ENCODE assay signal across 20 mouse cellular contexts in the genomic region with DNA sequence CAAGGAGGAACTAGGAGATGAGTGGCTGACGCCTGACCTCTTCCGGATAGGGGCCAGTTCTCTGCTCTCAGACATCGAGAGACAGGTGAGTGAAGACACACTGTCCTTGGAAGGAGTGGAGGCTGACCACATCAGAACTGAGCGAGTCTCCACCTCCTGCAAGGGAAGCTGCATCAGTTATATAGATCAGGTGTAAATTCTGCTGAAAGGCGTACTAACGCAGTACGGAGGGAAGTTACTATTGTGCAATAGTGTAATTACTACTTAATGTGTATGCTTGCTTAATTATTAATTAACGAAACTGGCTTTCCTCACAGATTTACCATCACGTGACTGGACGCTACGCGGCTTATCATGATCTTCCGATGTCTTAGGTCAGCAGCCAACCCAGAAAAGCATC.
"Had no signal": no experiment of that assay in that cellular context is flagged by ENCODE, and none has a peak within 500 bp of the region (broad histone marks: within the 10 kb centered on the region; RNA-seq: fewer than 3 reads in every experiment).

No protein-coding gene starts in this region.

- H3K27ac ChIP-seq: kidney, embryonic 15.5 days; limb, embryonic 12.5 days; limb, embryonic 15.5 days; liver, embryonic 14.5 days; lung, embryonic 15.5 days; midbrain, embryonic 12.5 days; midbrain, embryonic 15.5 days; neural tube, embryonic 12.5 days; neural tube, embryonic 15.5 days had no signal

- ATAC-seq: midbrain, embryonic 15.5 days had no signal

- H3K4me1 ChIP-seq: kidney, embryonic 15.5 days; limb, embryonic 12.5 days; limb, embryonic 15.5 days; lung, embryonic 15.5 days; midbrain, embryonic 12.5 days; midbrain, embryonic 15.5 days; neural tube, embryonic 12.5 days; neural tube, embryonic 15.5 days had no signal

- H3K27me3 ChIP-seq: kidney, embryonic 15.5 days; limb, embryonic 12.5 days; limb, embryonic 15.5 days; lung, embryonic 15.5 days; midbrain, embryonic 12.5 days; midbrain, embryonic 15.5 days; neural tube, embryonic 12.5 days; neural tube, embryonic 15.5 days had no signal

- H3K9ac ChIP-seq: kidney, embryonic 15.5 days; limb, embryonic 12.5 days; limb, embryonic 15.5 days; liver, embryonic 14.5 days; lung, embryonic 15.5 days; midbrain, embryonic 12.5 days; midbrain, embryonic 15.5 days; neural tube, embryonic 12.5 days; neural tube, embryonic 15.5 days had no signal

- H3K9me3 ChIP-seq: kidney, embryonic 15.5 days; limb, embryonic 12.5 days; limb, embryonic 15.5 days; lung, embryonic 15.5 days; midbrain, embryonic 12.5 days; midbrain, embryonic 15.5 days; neural tube, embryonic 12.5 days; neural tube, embryonic 15.5 days had no signal

- H3K4me3 ChIP-seq: kidney, embryonic 15.5 days; limb, embryonic 12.5 days; limb, embryonic 15.5 days; lung, embryonic 15.5 days; midbrain, embryonic 12.5 days; midbrain, embryonic 15.5 days; neural tube, embryonic 12.5 days; neural tube, embryonic 15.5 days had no signal

- H3K36me3 ChIP-seq: kidney, embryonic 15.5 days; limb, embryonic 12.5 days; limb, embryonic 15.5 days; lung, embryonic 15.5 days; midbrain, embryonic 12.5 days; midbrain, embryonic 15.5 days; neural tube, embryonic 12.5 days; neural tube, embryonic 15.5 days had no signal

- DNase-seq: kidney, adult 2 months; kidney, postnatal 10 days; kidney, postnatal 36 days; left cerebral cortex, postnatal 4 days; lung, adult 18-20 months; lung, postnatal 10 days; lung, postnatal 36 days; retina, postnatal 1 day; thymus, adult 18-20 months; thymus, postnatal 14 days; thymus, postnatal 4 days had no signal

- H3K4me2 ChIP-seq: kidney, embryonic 15.5 days; limb, embryonic 12.5 days; limb, embryonic 15.5 days; lung, embryonic 15.5 days; midbrain, embryonic 12.5 days; midbrain, embryonic 15.5 days; neural tube, embryonic 12.5 days; neural tube, embryonic 15.5 days had no signal
